Mouse (Mus musculus) lung, postnatal 4 days (tissue): ENCODE results near the gene Fgfr2.

Experiments
- DNase-seq, 2 experiments: peaks; one replicate each; pipeline ENCODE4 v3.0.0; 2021

The Fgfr2 gene

GRCm38 (mm10) chr7:132284048-132284737 is 839.0 kb downstream of the Fgfr2 start:
- DNase-seq: no peak

- DNase-seq: no peak
Measured at GRCm38 (mm10) chr7:132282576-132282975, 840.6 kb downstream of the Fgfr2 start.

GRCm38 (mm10) chr7:132282161-132282560 is 841.0 kb downstream of the Fgfr2 start:
- DNase-seq: no peak

- no peak for DNase-seq
Measured at GRCm38 (mm10) chr7:132281753-132282152, 841.4 kb downstream of the Fgfr2 start.

GRCm38 (mm10) chr7:132278658-132279057 is 844.5 kb downstream of the Fgfr2 start:
- DNase-seq: peak in 1 of 2 experiments; percentile 42

GRCm38 (mm10) chr7:132276287-132276686 is 846.9 kb downstream of the Fgfr2 start:
- DNase-seq: no peak

GRCm38 (mm10) chr7:132273741-132274513 is 849.2 kb downstream of the Fgfr2 start:
- no peak for DNase-seq

- DNase-seq: no peak
Measured at GRCm38 (mm10) chr7:132272984-132273383, 850.2 kb downstream of the Fgfr2 start.

GRCm38 (mm10) chr7:132270364-132270763 is 852.8 kb downstream of the Fgfr2 start:
- peak; percentile 29 to 82 for DNase-seq

GRCm38 (mm10) chr7:132269661-132270060 is 853.5 kb downstream of the Fgfr2 start:
- DNase-seq: no peak

- no peak for DNase-seq
Measured at GRCm38 (mm10) chr7:132267721-132268498, 855.2 kb downstream of the Fgfr2 start.

- no peak for DNase-seq
Measured at GRCm38 (mm10) chr7:132264763-132265162, 858.4 kb downstream of the Fgfr2 start.

- no peak for DNase-seq
Measured at GRCm38 (mm10) chr7:132263186-132263585, 860.0 kb downstream of the Fgfr2 start.

- peak in 1 of 2 experiments; percentile 56 for DNase-seq
Measured at GRCm38 (mm10) chr7:132262696-132263095, 860.5 kb downstream of the Fgfr2 start.

GRCm38 (mm10) chr7:132261885-132262284 is 861.3 kb downstream of the Fgfr2 start:
- DNase-seq: no peak

- DNase-seq: peak in 1 of 2 experiments; percentile 50
Measured at GRCm38 (mm10) chr7:132260632-132261031, 862.5 kb downstream of the Fgfr2 start.

GRCm38 (mm10) chr7:132258817-132259216 is 864.3 kb downstream of the Fgfr2 start:
- peak; percentile 52 to 83 for DNase-seq

- DNase-seq: no peak
Measured at GRCm38 (mm10) chr7:132258216-132258615, 864.9 kb downstream of the Fgfr2 start.

GRCm38 (mm10) chr7:132253513-132253912 is 869.6 kb downstream of the Fgfr2 start:
- no peak for DNase-seq

- no peak for DNase-seq
Measured at GRCm38 (mm10) chr7:132253078-132253477, 870.1 kb downstream of the Fgfr2 start.

GRCm38 (mm10) chr7:132249563-132250119 is 873.5 kb downstream of the Fgfr2 start:
- DNase-seq: no peak

- DNase-seq: peak in 1 of 2 experiments; percentile 55
Measured at GRCm38 (mm10) chr7:132247567-132247966, 875.6 kb downstream of the Fgfr2 start.

GRCm38 (mm10) chr7:132247091-132247490 is 876.1 kb downstream of the Fgfr2 start:
- DNase-seq: no peak
